Mouse (Mus musculus) liver, embryonic 11.5 days (tissue): ENCODE results near the gene Inpp4a. TPM values are rescaled to one million over a fixed set of nuclear protein-coding genes. Genes with fewer than 3 reads are reported as not detected.

Experiments used
- ATAC-seq: fragments of 200-750 bp; cut with Nextera tagmentation; replicated peaks from 2 replicates; pipeline ENCODE4 v1.8.0; 2017; ENCODE audit warnings: moderate number of reproducible peaks, mild to moderate bottlenecking, moderate TSS enrichment, moderate library complexity; ENCODE audit not compliant: low FRiP score
- DNase-seq: peaks from one replicate; pipeline ENCODE4 v3.0.0-alpha.2; 2017; ENCODE audit warnings: low spot score
- H3K27ac ChIP-seq: fragments of 300-500 bp; sonication (generic); 2 replicates; pipeline ENCODE4 v1.5.1; 2014; ENCODE audit warnings: mild to moderate bottlenecking, low read depth, low read length, control low read depth
- H3K27me3 ChIP-seq: fragments of 300-500 bp; sonication (generic); replicated peaks from 2 replicates; pipeline ENCODE4 v1.6.1; 2014; ENCODE audit warnings: low read length, mixed read lengths; ENCODE audit not compliant: control insufficient read depth, insufficient read depth
- H3K36me3 ChIP-seq: fragments of 300-500 bp; sonication (generic); 2 replicates; pipeline ENCODE4 v1.6.1; 2014; ENCODE audit warnings: mild to moderate bottlenecking, low read length, moderate library complexity, mixed read lengths; ENCODE audit not compliant: control insufficient read depth, insufficient read depth
- H3K4me1 ChIP-seq: fragments of 300-500 bp; sonication (generic); replicated peaks from 2 replicates; pipeline ENCODE4 v1.6.1; 2014; ENCODE audit warnings: low read length, mixed read lengths; ENCODE audit not compliant: control insufficient read depth, insufficient read depth
- H3K4me2 ChIP-seq: fragments of 300-500 bp; sonication (generic); 2 replicates; pipeline ENCODE4 v1.6.1; 2014; ENCODE audit warnings: mild to moderate bottlenecking, control low read depth, moderate library complexity
- H3K4me3 ChIP-seq: fragments of 300-500 bp; sonication (generic); 2 replicates; pipeline ENCODE4 v1.5.1; 2014; ENCODE audit warnings: low read depth, low read length, control low read depth
- H3K9ac ChIP-seq: fragments of 300-500 bp; sonication (generic); 2 replicates; pipeline ENCODE4 v1.6.1; 2014; ENCODE audit warnings: low read depth, low read length, control low read depth
- H3K9me3 ChIP-seq: fragments of 300-500 bp; sonication (generic); 2 replicates; pipeline ENCODE4 v1.6.1; 2016; ENCODE audit warnings: low read length, inconsistent platforms, mixed read lengths; ENCODE audit not compliant: control insufficient read depth
- WGBS: fragments of 180-500 bp; shearing (Covaris S2); extraction: QIAGEN DNeasy Blood & Tissue Kit; methylation state at CpG from one replicate; pipeline ENCODE4 v1.1.7; 2014; 5-methylcytosine and 5-hydroxymethylcytosine counted together
- polyA plus RNA-seq: library from polyadenylated mRNA; unstranded; fragments of >200 nt; fragmentation: Nextera tagmentation; extraction: Ambion mirVana; gene quantifications from 2 replicates; pipeline ENCODE4 v1.2.1, GENCODE M21; 2014

Inpp4a gene
- polyA plus RNA-seq = 6.0 and 6.8 TPM in 2 replicates

- Histone ChIP-seq H3K27me3 (no peaks in the 10 kb centered on the region), H3K36me3 (no peaks in the 10 kb centered on the region), H3K9ac (peak within 1 kb of the TSS; percentile 66), H3K4me2 (peak within 1 kb of the TSS; percentile 82), H3K4me3 (peak within 1 kb of the TSS; percentile 72), H3K27ac (0 out of 2 replicates have a peak within 1 kb of the TSS, but pooled peaks have one; percentile 16), H3K9me3 (no peaks in the 10 kb centered on the region), H3K4me1 (peaks cover 7% of the 10 kb centered on the region)
- DNase-seq = peak; percentile 95
- 1% methylated on average over 76 of the region's 77 CpGs for WGBS
- ATAC-seq = peak; percentile 91
Observed at GRCm38 (mm10) chr1:37299540-37300491, at the start of gene Inpp4a. Inpp4a (plus strand) TSS chr1:37299865.

GRCm38 (mm10) chr1:37250643-37251310, 48.9 kb upstream of the Inpp4a start:
- Histone ChIP-seq H3K27ac (no peak overlapping the region), H3K9ac (no peak overlapping the region), H3K4me3 (no peak overlapping the region), H3K4me1 (no peaks in the 10 kb centered on the region), H3K9me3 (no peaks in the 10 kb centered on the region), H3K27me3 (no peaks in the 10 kb centered on the region), H3K4me2 (no peak overlapping the region), H3K36me3 (no peaks in the 10 kb centered on the region)
- no peak for ATAC-seq
- WGBS = 40% methylated on average over 5 of the region's 5 CpGs
- DNase-seq = peak; percentile 55

GRCm38 (mm10) chr1:37258443-37258842, 41.2 kb upstream of the Inpp4a start:
- Histone ChIP-seq H3K9me3 (no peaks in the 10 kb centered on the region), H3K27me3 (no peaks in the 10 kb centered on the region), H3K4me1 (no peaks in the 10 kb centered on the region), H3K36me3 (no peaks in the 10 kb centered on the region), H3K9ac (no peak overlapping the region), H3K4me3 (no peak overlapping the region), H3K4me2 (no peak overlapping the region), H3K27ac (no peak overlapping the region)
- WGBS = 85% methylated on average over 2 of the region's 2 CpGs
- DNase-seq = no peak
- ATAC-seq = no peak

GRCm38 (mm10) chr1:37272464-37272863, 27.2 kb upstream of the Inpp4a start:
- Histone ChIP-seq H3K36me3 (no peaks in the 10 kb centered on the region), H3K9me3 (no peaks in the 10 kb centered on the region), H3K27me3 (no peaks in the 10 kb centered on the region), H3K9ac (no peak overlapping the region), H3K4me1 (no peaks in the 10 kb centered on the region), H3K27ac (no peak overlapping the region), H3K4me3 (no peak overlapping the region), H3K4me2 (no peak overlapping the region)
- WGBS = 6% methylated on average over 7 of the region's 7 CpGs
- DNase-seq (peak; percentile 48), ATAC-seq (no peak)

- no peak overlapping the region for H3K4me2 ChIP-seq
- no peaks in the 10 kb centered on the region; the same call in 1 of the 2 replicates for H3K9me3 ChIP-seq
- no peak overlapping the region for H3K4me3 ChIP-seq
- DNase-seq (no peak), ATAC-seq (no peak)
- no peaks in the 10 kb centered on the region for H3K36me3 ChIP-seq
- 70% methylated on average over 7 of the region's 7 CpGs for WGBS
- no peak overlapping the region for H3K27ac ChIP-seq
- H3K27me3 ChIP-seq = no peaks in the 10 kb centered on the region
- H3K4me1 ChIP-seq = no peaks in the 10 kb centered on the region
- H3K9ac ChIP-seq = no peak overlapping the region
Observed at GRCm38 (mm10) chr1:37286556-37286955, 13.1 kb upstream of the Inpp4a start.

GRCm38 (mm10) chr1:37287748-37288147, 11.9 kb upstream of the Inpp4a start:
- H3K4me3 ChIP-seq = no peak overlapping the region
- DNase-seq (no peak), ATAC-seq (no peak)
- H3K4me1 ChIP-seq = no peaks in the 10 kb centered on the region
- 91% methylated on average over 1 of the region's 1 CpGs for WGBS
- H3K9ac ChIP-seq = no peak overlapping the region
- no peaks in the 10 kb centered on the region for H3K27me3 ChIP-seq
- no peak overlapping the region for H3K4me2 ChIP-seq
- no peaks in the 10 kb centered on the region; the same call in 1 of the 2 replicates for H3K9me3 ChIP-seq
- H3K36me3 ChIP-seq = no peaks in the 10 kb centered on the region
- no peak overlapping the region for H3K27ac ChIP-seq

GRCm38 (mm10) chr1:37288181-37288935, 11.3 kb upstream of the Inpp4a start:
- WGBS = 81% methylated on average over 11 of the region's 11 CpGs
- Histone ChIP-seq H3K4me3 (no peak overlapping the region), H3K27ac (no peak overlapping the region), H3K4me2 (no peak overlapping the region), H3K9ac (no peak overlapping the region), H3K27me3 (no peaks in the 10 kb centered on the region), H3K9me3 (no peaks in the 10 kb centered on the region; the same call in 1 of the 2 replicates), H3K4me1 (no peaks in the 10 kb centered on the region), H3K36me3 (no peaks in the 10 kb centered on the region)
- DNase-seq (no peak), ATAC-seq (no peak)

GRCm38 (mm10) chr1:37288941-37289340, 10.7 kb upstream of the Inpp4a start:
- 76% methylated on average over 7 of the region's 7 CpGs for WGBS
- Histone ChIP-seq H3K9me3 (no peaks in the 10 kb centered on the region), H3K4me3 (no peak overlapping the region), H3K36me3 (no peaks in the 10 kb centered on the region), H3K9ac (no peak overlapping the region), H3K27me3 (no peaks in the 10 kb centered on the region), H3K27ac (no peak overlapping the region), H3K4me2 (no peak overlapping the region), H3K4me1 (no peaks in the 10 kb centered on the region)
- ATAC-seq (no peak), DNase-seq (no peak)
